Mouse (Mus musculus): ENCODE data around the gene Kif21b.

- no peak for TF ChIP-seq CTCF (IDR thresholded peaks at IDR 0.05; ENCODE audit: borderline replicate concordance, control insufficient read depth, extremely low read depth, insufficient read depth, low read length, poor library complexity)
- no peak for TF ChIP-seq POLR2A (IDR thresholded peaks at IDR 0.05; ENCODE audit: control insufficient read depth, extremely low read depth, insufficient read depth, low read length, poor library complexity)
These were observed 11.1 kb downstream of the Kif21b start for GRCm38 (mm10) chr1:136142336-136142735.

All from thymus, adult 2 months (tissue).